Mouse (Mus musculus): ENCODE measurements at regions not wholly inside any gene's neighbourhood (a gene's known extent, or its start where the extent isn't known, plus 50 kb on each side); places are given as distances from the start of the nearest gene placed in this dataset.
"Not testable (repeated sequence)": the region's sequence is repeated elsewhere in the genome, so short reads cannot be mapped to it uniquely, and the experiment has no call there.

- DNase-seq (ENCODE audit: low spot score in 2 of 2) = no peak
These were observed 84.5 kb downstream of the Fam43a start for GRCm38 (mm10) chr16:30683986-30684385.

DNA sequence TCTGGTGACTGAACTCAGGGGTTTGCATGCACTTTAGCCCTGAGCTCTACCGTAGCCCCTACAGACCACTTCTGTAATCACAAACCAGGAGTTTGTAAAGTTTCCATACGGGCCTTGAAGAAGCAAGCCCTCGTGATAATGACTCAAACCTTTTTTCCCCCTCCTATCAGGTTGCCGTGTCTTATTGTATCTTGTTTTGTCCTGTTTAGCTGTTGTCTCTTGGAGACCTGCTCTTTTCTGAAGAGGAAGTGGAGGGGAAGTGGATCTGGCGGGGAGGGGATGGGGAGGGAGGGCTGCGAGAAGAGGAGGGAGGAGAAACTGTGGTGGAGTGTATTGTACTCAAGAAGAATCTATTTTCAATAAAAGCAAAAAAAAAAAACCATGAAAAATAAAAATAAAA, 87.0 kb downstream of the Fam43a start:
- no peak for DNase-seq (ENCODE audit: low spot score in 2 of 2)

DNA sequence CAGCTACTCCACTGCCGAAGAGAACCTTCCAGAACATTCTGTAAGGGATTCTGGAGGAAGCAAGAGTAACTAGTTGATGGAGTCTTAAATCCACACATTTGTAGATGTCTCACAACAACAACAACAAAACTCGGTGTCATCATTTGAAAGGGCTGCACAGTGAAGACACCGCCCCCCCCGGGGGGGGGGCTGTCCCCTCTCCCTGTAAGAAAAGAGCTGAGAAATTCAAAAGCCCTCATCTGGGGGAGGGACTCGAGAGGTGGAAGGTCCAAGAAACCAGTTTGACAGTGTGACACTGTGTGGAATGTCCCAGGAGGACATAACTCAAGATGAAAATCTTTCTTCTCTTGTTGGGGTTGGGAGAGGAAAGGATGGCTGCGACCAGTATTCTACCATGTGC, 87.7 kb downstream of the Fam43a start:
- no peak for DNase-seq (ENCODE audit: low spot score in 2 of 2)

- DNase-seq (ENCODE audit: low spot score in 2 of 2) = no peak
These were observed 88.2 kb downstream of the Fam43a start for GRCm38 (mm10) chr16:30687682-30688081.

DNA sequence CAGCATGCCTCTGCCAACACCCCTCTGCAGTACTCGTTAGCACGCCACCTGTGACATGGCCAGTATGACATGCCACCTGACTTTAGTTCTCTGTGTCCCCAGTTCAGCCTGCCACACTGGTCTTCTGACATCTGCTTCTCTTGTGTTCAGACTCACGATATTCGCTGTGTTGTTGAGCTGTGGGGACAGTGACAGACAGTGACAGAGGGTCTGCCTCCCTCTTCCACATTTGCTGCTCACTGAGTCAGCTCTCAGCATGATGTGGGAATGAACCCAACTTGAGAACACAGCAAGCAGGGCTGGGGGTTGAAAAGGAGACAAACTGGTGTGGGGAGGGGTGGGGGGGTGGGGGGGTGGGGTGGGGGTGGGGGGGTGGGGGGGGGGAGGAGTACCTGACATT, 91.0 kb downstream of the Fam43a start:
- no peak for DNase-seq (ENCODE audit: low spot score in 2 of 2)

- DNase-seq (ENCODE audit: low spot score in 2 of 2) = no peak
These were observed 92.4 kb downstream of the Fam43a start for GRCm38 (mm10) chr16:30691964-30692363.

DNA sequence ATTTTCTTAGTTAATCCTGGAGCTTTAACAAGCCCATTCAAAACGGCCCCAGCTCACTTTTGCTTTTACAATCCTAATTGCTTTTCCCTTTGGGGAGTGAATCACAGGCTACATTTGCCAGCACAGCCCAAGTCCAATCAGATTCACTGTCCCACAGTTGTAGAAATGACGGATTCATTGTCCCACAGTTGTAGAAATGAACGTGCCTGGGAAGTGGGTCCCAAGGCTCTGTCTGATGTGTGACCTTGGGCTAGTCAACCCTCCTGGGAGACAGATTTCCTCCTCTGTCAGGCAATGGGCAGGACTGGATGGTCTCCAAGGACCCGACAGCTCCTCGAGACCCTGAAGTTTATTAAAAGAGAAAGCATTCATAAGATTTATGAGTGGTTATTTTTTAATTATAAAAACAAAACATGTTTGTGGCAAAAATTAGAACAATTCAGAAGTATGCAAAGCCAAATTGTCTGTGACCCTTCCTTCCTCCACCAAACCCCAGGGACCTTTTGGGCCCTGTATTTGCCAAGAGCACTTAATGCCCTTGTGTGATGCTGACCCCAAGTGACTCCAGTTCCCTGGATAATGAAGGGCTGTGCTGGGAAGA, 93.1 kb downstream of the Fam43a start:
- DNase-seq (ENCODE audit: low spot score in 2 of 2) = no peak

GRCm38 (mm10) chr16:30693206-30693605, 93.7 kb downstream of the Fam43a start:
- DNase-seq (ENCODE audit: low spot score in 2 of 2) = no peak

DNA sequence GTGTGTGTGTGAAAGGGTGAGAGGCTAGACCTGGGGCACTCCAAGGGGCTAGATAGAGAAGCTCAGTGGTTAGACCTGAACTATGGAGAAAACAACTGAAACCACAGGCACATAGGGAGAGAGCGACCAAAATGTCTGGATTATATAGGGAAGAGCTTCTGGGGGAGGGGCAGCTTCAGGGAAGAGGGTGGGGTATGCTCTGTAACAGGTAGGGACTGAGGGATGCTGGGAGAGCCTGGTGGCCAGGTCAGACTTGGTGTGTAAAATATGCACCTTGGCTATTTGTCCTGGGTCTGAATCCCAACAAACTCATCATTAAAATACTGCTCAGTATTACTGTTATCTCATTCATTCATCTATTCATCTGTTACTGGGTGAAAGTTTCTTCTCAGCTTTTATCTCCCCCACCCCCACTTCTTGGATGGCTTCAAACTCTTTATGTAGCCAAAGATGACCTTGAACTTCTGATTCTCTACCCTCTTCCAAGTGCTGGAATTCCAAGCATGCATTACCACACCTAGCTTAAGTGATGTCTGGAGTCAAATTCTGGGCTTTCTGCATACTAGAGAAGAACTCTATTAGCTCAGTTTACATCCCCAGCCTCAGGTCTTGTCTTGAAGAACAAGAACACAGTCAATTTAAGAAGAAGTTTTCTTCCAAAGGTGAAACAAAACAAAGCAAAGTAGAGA, 94.5 kb downstream of the Fam43a start:
- no peak for DNase-seq (ENCODE audit: low spot score in 2 of 2)

GRCm38 (mm10) chr16:30695691-30696090, 96.2 kb downstream of the Fam43a start:
- no peak for DNase-seq (ENCODE audit: low spot score in 2 of 2)

GRCm38 (mm10) chr16:30697209-30697608, 97.7 kb downstream of the Fam43a start:
- DNase-seq (ENCODE audit: low spot score in 2 of 2) = no peak

DNA sequence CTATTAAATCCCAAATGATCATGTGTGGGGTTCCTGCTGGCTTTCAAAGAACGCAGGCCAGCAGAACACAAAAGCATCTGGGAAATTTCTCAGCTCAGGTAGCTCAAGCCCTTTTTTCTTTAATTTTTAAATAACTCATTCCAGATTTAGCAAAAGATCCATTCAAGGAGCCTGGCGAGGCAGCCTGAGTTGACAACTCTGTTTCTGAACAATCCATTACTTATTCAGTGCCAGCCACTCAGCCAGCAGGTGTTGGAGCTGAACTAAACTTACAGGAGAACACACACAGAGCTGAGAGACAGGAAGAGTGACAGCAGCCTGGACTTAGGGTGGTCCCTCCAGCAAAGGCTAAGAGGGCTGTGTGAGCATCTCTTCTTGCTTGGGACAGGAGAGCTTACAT, 98.3 kb downstream of the Fam43a start:
- no peak for DNase-seq (ENCODE audit: low spot score in 2 of 2)

DNA sequence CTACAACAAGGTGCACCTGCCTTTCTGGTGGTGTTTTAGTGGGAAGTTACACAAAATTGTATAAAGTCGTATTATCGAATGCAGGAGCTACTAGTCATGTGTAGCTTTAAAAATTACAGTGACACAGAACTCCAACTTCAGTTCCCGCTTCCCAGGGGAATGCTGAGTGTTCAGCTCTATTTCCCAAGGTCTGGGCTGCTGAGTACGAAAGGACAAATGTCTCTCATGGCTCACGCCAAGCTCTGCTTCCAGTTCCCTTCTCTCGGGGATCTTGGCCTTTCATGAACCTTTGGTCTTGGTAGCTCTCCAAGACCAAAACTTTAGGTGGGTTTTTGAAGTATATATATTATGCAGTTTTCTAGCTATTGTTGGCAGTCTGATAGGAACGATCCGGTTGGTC, 104.3 kb downstream of the Fam43a start:
- no peak for DNase-seq (ENCODE audit: low spot score in 2 of 2)

GRCm38 (mm10) chr16:30709501-30709900, 110.0 kb downstream of the Fam43a start:
- no peak for DNase-seq (ENCODE audit: low spot score in 2 of 2)

GRCm38 (mm10) chr16:30709975-30710374, 110.5 kb downstream of the Fam43a start:
- no peak for DNase-seq (ENCODE audit: low spot score in 2 of 2)

GRCm38 (mm10) chr16:30712570-30712969, 113.0 kb downstream of the Fam43a start:
- no peak for DNase-seq (ENCODE audit: low spot score in 2 of 2)

DNA sequence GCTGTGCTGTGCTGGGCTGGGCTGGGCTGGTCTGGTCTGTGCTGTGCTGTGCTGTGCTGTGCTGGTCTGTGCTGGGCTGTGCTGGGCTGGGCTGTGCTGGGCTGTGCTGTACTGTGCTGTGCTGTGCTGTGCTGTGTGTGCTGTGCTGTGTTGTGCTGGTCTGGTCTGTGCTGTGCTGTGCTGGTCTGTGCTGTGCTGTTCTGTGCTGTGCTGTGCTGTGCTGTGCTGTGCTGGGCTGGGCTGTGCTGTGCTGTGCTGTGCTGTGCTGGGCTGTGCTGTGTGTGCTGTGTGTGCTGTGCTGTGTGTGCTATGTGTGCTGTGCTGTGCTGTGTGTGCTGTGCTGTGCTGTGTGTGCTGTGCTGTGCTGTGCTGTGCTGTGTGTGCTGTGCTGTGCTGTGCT, 118.1 kb downstream of the Fam43a start:
- DNase-seq (ENCODE audit: low spot score in 2 of 2) = not testable (repeated sequence)

DNA sequence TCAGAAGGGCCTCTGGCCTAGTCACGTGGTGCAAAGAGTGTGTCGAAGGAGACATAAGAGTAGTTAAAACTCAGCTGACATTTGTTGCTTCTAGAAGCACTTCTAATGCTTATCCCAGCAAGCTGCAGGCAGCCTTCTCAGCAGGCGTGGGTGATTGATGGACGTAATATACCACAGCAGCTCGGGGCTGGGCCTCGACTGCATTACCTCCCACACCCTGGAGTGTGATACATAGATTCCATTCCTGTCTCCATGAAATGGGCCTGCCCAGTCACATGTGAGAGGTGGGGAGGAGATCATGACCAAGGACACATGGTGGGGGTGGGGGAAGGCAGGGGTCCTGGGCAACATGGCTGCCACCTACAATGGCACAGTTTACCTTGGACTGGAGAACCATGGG, 121.3 kb downstream of the Fam43a start:
- no peak for DNase-seq (ENCODE audit: low spot score in 2 of 2)

GRCm38 (mm10) chr16:30721223-30721622, 121.7 kb downstream of the Fam43a start:
- no peak for DNase-seq (ENCODE audit: low spot score in 2 of 2)

- no peak for DNase-seq (ENCODE audit: low spot score in 2 of 2)
These were observed 122.8 kb downstream of the Fam43a start for GRCm38 (mm10) chr16:30722372-30722771.

- no peak for DNase-seq (ENCODE audit: low spot score in 2 of 2)
These were observed 125.1 kb downstream of the Fam43a start for GRCm38 (mm10) chr16:30724591-30724990.

DNA sequence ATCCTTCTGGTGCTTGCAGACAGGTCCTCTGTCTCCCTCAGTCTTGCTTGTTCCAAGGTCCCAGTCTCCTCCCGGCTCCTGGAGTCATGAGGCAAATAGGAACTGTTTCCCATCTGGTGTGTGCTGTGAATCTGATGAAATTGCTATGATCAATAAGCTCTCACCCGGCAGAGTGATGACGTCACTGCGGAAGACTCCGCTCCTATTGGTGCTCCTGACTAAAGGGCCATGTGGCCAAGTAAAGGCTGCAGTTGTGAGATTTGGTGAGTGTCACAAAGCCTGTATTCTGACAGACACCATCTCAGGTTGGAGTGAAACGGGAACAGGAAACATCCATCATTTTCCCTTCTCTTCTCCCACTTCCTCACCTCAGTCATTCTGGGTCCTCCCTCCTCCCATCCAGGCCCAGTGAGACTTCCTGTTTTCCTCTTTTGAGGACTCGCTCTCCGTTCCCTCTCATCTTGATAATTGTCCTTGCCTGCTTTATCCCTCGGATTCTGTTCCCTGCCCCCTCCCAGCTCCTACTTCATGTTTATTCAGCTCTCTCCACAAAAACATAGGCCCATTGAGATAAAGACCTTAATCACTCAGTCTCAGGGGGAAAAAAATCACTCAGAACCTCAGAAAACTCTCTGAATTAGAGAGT, 133.4 kb downstream of the Fam43a start:
- no peak for DNase-seq (ENCODE audit: low spot score in 2 of 2)

DNA sequence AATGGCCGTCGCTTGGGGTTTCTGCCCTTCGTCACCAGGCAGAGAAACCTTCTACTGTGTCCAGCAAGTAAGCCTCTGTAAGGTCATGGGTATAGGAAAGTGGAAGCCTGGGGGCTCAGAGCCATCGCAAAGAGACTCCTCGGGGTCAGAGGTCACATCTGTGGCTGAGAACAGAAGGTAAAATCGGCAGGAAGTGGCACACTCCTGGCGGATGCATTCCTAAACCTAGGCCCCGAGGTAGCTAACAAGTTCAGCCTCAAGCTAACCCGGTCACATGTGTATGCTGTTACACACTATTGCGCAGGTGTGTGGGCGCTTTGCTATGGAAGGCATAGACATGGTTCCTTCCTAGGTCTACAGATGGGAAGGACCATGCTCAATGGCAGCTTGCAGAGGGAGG, 134.0 kb downstream of the Fam43a start:
- DNase-seq (ENCODE audit: low spot score in 2 of 2) = no peak

Data from gastrocnemius, postnatal 4 days (tissue).